Mouse (Mus musculus) heart, embryonic 13.5 days (tissue): ENCODE results near the gene Nr3c2. TPM values are rescaled to one million over a fixed set of nuclear protein-coding genes. Genes with fewer than 3 reads are reported as not detected.

Source experiments
- ATAC-seq: fragments of 200-750 bp; cut with Nextera tagmentation; 2 replicates; pipeline ENCODE4 v1.8.0; 2017; ENCODE audit warnings: moderate TSS enrichment; ENCODE audit not compliant: insufficient number of reproducible peaks, low FRiP score, low TSS enrichment; ENCODE audit errors: extremely low read depth
- H3K27ac ChIP-seq: fragments of 300-500 bp; sonication (generic); replicated peaks from 2 replicates; pipeline ENCODE4 v1.5.1; 2015; ENCODE audit warnings: moderate library complexity, mild to moderate bottlenecking, inconsistent platforms
- H3K27me3 ChIP-seq: fragments of 300-500 bp; sonication (generic); replicated peaks from 2 replicates; pipeline ENCODE4 v1.6.1; 2015; ENCODE audit warnings: mild to moderate bottlenecking, inconsistent platforms
- H3K36me3 ChIP-seq: fragments of 300-500 bp; sonication (generic); 2 replicates; pipeline ENCODE4 v1.6.1; 2015; ENCODE audit warnings: mild to moderate bottlenecking, inconsistent platforms
- H3K4me1 ChIP-seq: fragments of 300-500 bp; sonication (generic); 2 replicates; pipeline ENCODE4 v1.6.1; 2015; ENCODE audit warnings: inconsistent platforms
- H3K4me2 ChIP-seq: fragments of 300-500 bp; sonication (generic); 2 replicates; pipeline ENCODE4 v1.6.1; 2015; ENCODE audit warnings: inconsistent platforms, mild to moderate bottlenecking, moderate library complexity
- H3K4me3 ChIP-seq: fragments of 300-500 bp; sonication (generic); 2 replicates; pipeline ENCODE4 v1.5.1; 2015; ENCODE audit warnings: moderate library complexity, mild to moderate bottlenecking, inconsistent platforms
- H3K9ac ChIP-seq: fragments of 300-500 bp; sonication (generic); 2 replicates; pipeline ENCODE4 v1.6.1; 2015; ENCODE audit warnings: inconsistent platforms, mild to moderate bottlenecking, moderate library complexity
- H3K9me3 ChIP-seq: fragments of 300-500 bp; sonication (generic); 2 replicates; pipeline ENCODE4 v1.6.1; 2016; ENCODE audit warnings: inconsistent platforms
- WGBS: fragments of 180-500 bp; shearing (Covaris S2); methylation state at CpG from one replicate; pipeline ENCODE4 v1.1.7; 2015; ENCODE audit warnings: mixed read lengths; 5-methylcytosine and 5-hydroxymethylcytosine counted together
- polyA plus RNA-seq: library from polyadenylated mRNA; unstranded; fragments of >200 nt; fragmentation: Nextera tagmentation; extraction: Ambion mirVana; gene quantifications from 2 replicates; pipeline ENCODE4 v1.2.1, GENCODE M21; 2015

The Nr3c2 gene
- polyA plus RNA-seq, 1 experiment from 2014 or later = 3.2 TPM

DNA sequence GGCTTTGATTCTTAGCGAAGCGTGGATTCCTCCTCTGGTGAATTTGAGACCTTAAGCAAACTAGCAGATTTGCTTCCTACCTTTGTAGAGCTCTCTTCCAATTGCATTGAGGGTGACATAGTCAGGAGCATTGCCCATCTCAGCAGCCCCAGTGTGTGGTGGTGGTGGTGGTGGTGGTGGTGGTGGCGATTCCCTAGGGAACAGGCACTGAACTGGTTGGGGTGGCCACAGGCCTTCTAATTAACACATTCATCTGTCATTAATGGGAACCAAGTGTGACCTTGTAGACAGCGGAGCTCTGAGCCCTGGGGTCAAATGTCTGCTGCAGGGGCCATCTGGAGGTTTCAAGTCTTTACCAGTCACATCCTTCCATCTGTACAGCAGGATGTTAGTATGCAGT is 277.1 kb downstream of the Nr3c2 start:
- no peak overlapping the region for H3K4me3 ChIP-seq
- no peak for ATAC-seq
- H3K27me3 ChIP-seq = no peaks in the 10 kb centered on the region
- H3K9ac ChIP-seq = no peak overlapping the region
- H3K9me3 ChIP-seq = no peaks in the 10 kb centered on the region
- H3K4me2 ChIP-seq = no peak overlapping the region
- H3K36me3 ChIP-seq = no peaks in the 10 kb centered on the region
- H3K27ac ChIP-seq = no peak overlapping the region
- peaks cover 6% of the 10 kb centered on the region for H3K4me1 ChIP-seq
- WGBS = 87% methylated on average over 4 of the region's 4 CpGs

DNA sequence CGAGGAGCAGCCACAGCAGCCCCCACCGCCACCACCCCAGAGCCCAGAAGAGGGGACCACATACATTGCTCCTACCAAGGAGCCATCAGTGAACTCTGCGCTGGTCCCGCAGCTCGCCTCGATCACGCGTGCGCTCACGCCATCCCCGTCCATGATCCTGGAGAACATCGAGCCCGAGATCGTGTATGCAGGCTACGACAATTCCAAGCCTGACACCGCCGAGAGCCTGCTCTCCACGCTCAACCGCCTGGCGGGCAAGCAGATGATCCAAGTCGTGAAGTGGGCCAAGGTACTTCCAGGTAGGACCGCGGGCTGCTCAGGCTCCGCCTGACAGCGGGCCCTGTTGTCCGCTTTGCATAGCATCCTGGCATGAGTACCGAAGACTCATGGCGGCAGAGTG is 286.6 kb downstream of the Nr3c2 start:
- Histone ChIP-seq H3K9me3 (no peaks in the 10 kb centered on the region), H3K9ac (no peak overlapping the region), H3K27ac (no peak overlapping the region), H3K36me3 (no peaks in the 10 kb centered on the region), H3K4me2 (no peak overlapping the region), H3K4me3 (no peak overlapping the region), H3K27me3 (no peaks in the 10 kb centered on the region), H3K4me1 (no peaks in the 10 kb centered on the region)
- no peak for ATAC-seq
- WGBS = 85% methylated on average over 28 of the region's 28 CpGs

GRCm38 (mm10) chr8:77186914-77187536 is 287.8 kb downstream of the Nr3c2 start:
- H3K4me1 ChIP-seq = no peaks in the 10 kb centered on the region

GRCm38 (mm10) chr8:77187748-77188147 is 288.5 kb downstream of the Nr3c2 start:
- Histone ChIP-seq H3K36me3 (no peaks in the 10 kb centered on the region), H3K27ac (no peak overlapping the region), H3K27me3 (no peaks in the 10 kb centered on the region), H3K4me1 (no peaks in the 10 kb centered on the region), H3K4me2 (no peak overlapping the region), H3K4me3 (no peak overlapping the region), H3K9me3 (no peaks in the 10 kb centered on the region), H3K9ac (no peak overlapping the region)
- WGBS = 78% methylated on average over 9 of the region's 9 CpGs
- ATAC-seq = no peak

More at GRCm38 (mm10) chr8:77186914-77187536, 287.8 kb downstream of the Nr3c2 start:
- Histone ChIP-seq H3K36me3 (no peaks in the 10 kb centered on the region), H3K27me3 (no peaks in the 10 kb centered on the region), H3K9ac (no peak overlapping the region), H3K27ac (no peak overlapping the region), H3K4me3 (no peak overlapping the region), H3K4me2 (no peak overlapping the region), H3K9me3 (no peaks in the 10 kb centered on the region)
- no peak for ATAC-seq
- 83% methylated on average over 9 of the region's 9 CpGs for WGBS

DNA sequence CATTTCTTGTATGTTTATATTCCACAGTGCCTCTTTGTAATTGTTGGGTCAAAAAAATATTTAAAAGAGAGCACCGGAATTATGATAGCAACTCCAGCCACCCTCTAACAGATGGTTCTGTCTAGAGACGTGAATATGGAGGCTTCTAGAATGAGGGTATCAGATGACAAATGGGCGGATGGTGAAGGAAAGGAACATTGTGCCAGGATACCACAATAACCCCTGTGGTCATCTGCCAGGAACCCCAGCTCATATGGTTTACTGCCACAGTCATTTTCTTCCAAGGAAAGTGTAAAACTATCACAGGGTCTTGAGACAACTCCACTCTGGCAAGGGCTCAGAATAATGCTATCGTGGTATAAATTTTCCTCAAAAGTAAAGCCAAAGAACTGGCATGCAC is 289.1 kb downstream of the Nr3c2 start:
- no peak overlapping the region for H3K27ac ChIP-seq
- no peaks in the 10 kb centered on the region for H3K9me3 ChIP-seq
- no peak overlapping the region for H3K4me2 ChIP-seq
- no peak overlapping the region for H3K9ac ChIP-seq
- no peaks in the 10 kb centered on the region for H3K4me1 ChIP-seq
- no peaks in the 10 kb centered on the region for H3K27me3 ChIP-seq
- 71% methylated on average over 4 of the region's 4 CpGs for WGBS
- ATAC-seq = no peak
- H3K4me3 ChIP-seq = no peak overlapping the region
- no peaks in the 10 kb centered on the region for H3K36me3 ChIP-seq

DNA sequence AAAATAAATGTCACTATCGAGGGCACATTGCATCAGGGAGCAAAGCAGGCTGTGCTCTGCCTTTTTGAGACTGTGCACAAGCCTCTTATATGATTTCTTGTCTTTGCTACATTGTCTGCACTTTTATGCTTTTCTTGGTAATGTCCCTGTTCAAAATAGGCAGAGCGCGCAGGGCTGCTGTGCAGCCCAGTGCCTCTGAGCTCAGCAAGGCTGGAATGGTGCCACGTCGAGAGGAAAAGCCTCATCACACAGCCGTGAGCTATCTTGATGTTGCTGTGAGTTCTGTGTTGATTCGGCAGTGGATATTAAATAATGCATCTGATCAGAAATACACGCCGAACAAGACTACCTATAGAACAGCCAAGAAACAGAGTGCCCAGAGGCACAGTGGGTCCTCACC is 290.1 kb downstream of the Nr3c2 start:
- no peaks in the 10 kb centered on the region for H3K27me3 ChIP-seq
- H3K4me1 ChIP-seq = no peaks in the 10 kb centered on the region
- H3K36me3 ChIP-seq = no peaks in the 10 kb centered on the region
- no peaks in the 10 kb centered on the region for H3K9me3 ChIP-seq
- no peak overlapping the region for H3K27ac ChIP-seq
- H3K9ac ChIP-seq = no peak overlapping the region
- WGBS = 77% methylated on average over 9 of the region's 9 CpGs
- H3K4me3 ChIP-seq = no peak overlapping the region
- no peak overlapping the region for H3K4me2 ChIP-seq
- no peak for ATAC-seq

DNA sequence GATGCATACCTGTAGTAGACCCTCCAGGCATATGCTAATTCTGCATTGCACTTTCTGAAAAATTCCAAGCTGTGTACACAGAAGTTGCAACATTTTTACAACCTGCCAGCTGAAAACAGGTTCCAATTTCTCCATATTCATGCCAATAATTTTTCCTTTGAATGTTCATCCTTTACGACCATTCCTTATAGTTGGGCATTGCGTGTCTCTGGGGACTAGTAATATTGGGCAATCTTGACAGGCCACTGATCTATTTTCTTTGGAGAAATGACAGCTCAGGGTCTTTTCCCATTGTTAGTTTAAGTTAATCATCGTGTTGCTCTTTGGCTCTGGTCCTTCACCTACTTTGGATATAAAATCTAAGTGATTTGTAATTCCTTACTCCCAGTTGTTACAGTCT is 291.2 kb downstream of the Nr3c2 start:
- WGBS = 73% methylated on average over 3 of the region's 3 CpGs
- Histone ChIP-seq H3K27ac (no peak overlapping the region), H3K4me3 (no peak overlapping the region), H3K9ac (no peak overlapping the region), H3K9me3 (no peaks in the 10 kb centered on the region), H3K36me3 (no peaks in the 10 kb centered on the region), H3K4me1 (no peaks in the 10 kb centered on the region), H3K4me2 (no peak overlapping the region), H3K27me3 (no peaks in the 10 kb centered on the region)
- no peak for ATAC-seq

- no peak overlapping the region for H3K9ac ChIP-seq
- H3K36me3 ChIP-seq = no peaks in the 10 kb centered on the region
- 79% methylated on average over 3 of the region's 3 CpGs for WGBS
- H3K27me3 ChIP-seq = no peaks in the 10 kb centered on the region
- H3K4me2 ChIP-seq = no peak overlapping the region
- H3K27ac ChIP-seq = no peak overlapping the region
- peaks cover 7% of the 10 kb centered on the region for H3K4me1 ChIP-seq
- no peak for ATAC-seq
- no peak overlapping the region for H3K4me3 ChIP-seq
- no peaks in the 10 kb centered on the region for H3K9me3 ChIP-seq
Measured at GRCm38 (mm10) chr8:77209297-77209696, 310.1 kb downstream of the Nr3c2 start.

- 64% methylated on average over 3 of the region's 3 CpGs for WGBS
- Histone ChIP-seq H3K27ac (no peak overlapping the region), H3K4me2 (no peak overlapping the region), H3K4me1 (peaks cover 15% of the 10 kb centered on the region), H3K36me3 (no peaks in the 10 kb centered on the region), H3K9me3 (no peaks in the 10 kb centered on the region), H3K27me3 (no peaks in the 10 kb centered on the region), H3K4me3 (no peak overlapping the region), H3K9ac (no peak overlapping the region)
- ATAC-seq = no peak
Measured at GRCm38 (mm10) chr8:77213893-77214464, 314.7 kb downstream of the Nr3c2 start.

GRCm38 (mm10) chr8:77214665-77215064 is 315.4 kb downstream of the Nr3c2 start:
- H3K4me2 ChIP-seq = peak overlapping the region; percentile 22; the same call in 1 of the 2 replicates
- no peaks in the 10 kb centered on the region for H3K9me3 ChIP-seq
- H3K4me1 ChIP-seq = peaks cover 15% of the 10 kb centered on the region
- H3K36me3 ChIP-seq = no peaks in the 10 kb centered on the region
- ATAC-seq = no peak
- 44% methylated on average over 8 of the region's 8 CpGs for WGBS
- H3K4me3 ChIP-seq = no peak overlapping the region
- no peaks in the 10 kb centered on the region for H3K27me3 ChIP-seq
- H3K9ac ChIP-seq = no peak overlapping the region
- H3K27ac ChIP-seq = 0 out of 2 replicates have a peak overlapping the region, but pooled peaks have one; percentile 43

- H3K27me3 ChIP-seq = no peaks in the 10 kb centered on the region
- no peak overlapping the region for H3K4me3 ChIP-seq
- H3K27ac ChIP-seq = no peak overlapping the region
- no peak overlapping the region for H3K9ac ChIP-seq
- no peak overlapping the region for H3K4me2 ChIP-seq
- H3K4me1 ChIP-seq = peaks cover 15% of the 10 kb centered on the region
- no peak for ATAC-seq
- no peaks in the 10 kb centered on the region for H3K9me3 ChIP-seq
- 68% methylated on average over 6 of the region's 6 CpGs for WGBS
- no peaks in the 10 kb centered on the region for H3K36me3 ChIP-seq
Measured at GRCm38 (mm10) chr8:77215191-77215590, 315.9 kb downstream of the Nr3c2 start.

DNA sequence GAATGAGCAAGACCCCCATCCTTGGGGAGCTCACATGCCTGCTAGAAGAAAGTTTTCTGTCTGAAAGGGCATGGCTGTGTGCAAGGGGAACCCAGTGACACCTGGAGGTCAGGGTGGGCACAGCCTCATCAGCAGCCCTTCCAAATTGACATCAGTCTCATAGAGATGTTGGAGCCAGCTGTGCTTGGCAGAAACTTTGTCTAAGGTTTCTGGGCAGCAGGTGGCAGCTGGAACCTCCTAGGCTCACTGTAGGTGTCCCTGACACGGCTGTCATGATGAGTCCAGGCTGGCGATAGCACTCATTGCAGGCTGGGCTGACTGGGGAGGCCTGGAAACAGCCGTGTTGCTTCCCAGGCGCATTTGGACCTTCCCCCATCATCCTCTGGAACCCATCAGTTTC is 323.9 kb downstream of the Nr3c2 start:
- ATAC-seq = no peak
- H3K36me3 ChIP-seq = no peaks in the 10 kb centered on the region

More for the DNA sequence above, 323.9 kb downstream of the Nr3c2 start:
- H3K9ac ChIP-seq = no peak overlapping the region
- 32% methylated on average over 4 of the region's 4 CpGs for WGBS
- no peak overlapping the region for H3K4me2 ChIP-seq
- H3K9me3 ChIP-seq = no peaks in the 10 kb centered on the region
- no peak overlapping the region for H3K4me3 ChIP-seq
- peaks cover 5% of the 10 kb centered on the region; the same call in 1 of the 2 replicates for H3K4me1 ChIP-seq
- no peaks in the 10 kb centered on the region for H3K27me3 ChIP-seq
- no peak overlapping the region for H3K27ac ChIP-seq
